Mouse (Mus musculus) bone marrow macrophage, adult 2 months (primary cell): ENCODE measurements at regions not wholly inside any gene's neighbourhood (a gene's known extent, or its start where the extent isn't known, plus 50 kb on each side); places are given as distances from the start of the nearest gene placed in this dataset.

Experiments used
- CTCF ChIP-seq: IDR thresholded peaks from 2 replicates; pipeline ENCODE4 v1.5.1; 2012; ENCODE audit warnings: low read depth, mild to moderate bottlenecking, low read length, moderate library complexity
- POLR2A ChIP-seq: IDR thresholded peaks from 2 replicates; pipeline ENCODE4 v1.6.1; 2012; ENCODE audit warnings: mild to moderate bottlenecking, low read depth, low read length, borderline replicate concordance

DNA sequence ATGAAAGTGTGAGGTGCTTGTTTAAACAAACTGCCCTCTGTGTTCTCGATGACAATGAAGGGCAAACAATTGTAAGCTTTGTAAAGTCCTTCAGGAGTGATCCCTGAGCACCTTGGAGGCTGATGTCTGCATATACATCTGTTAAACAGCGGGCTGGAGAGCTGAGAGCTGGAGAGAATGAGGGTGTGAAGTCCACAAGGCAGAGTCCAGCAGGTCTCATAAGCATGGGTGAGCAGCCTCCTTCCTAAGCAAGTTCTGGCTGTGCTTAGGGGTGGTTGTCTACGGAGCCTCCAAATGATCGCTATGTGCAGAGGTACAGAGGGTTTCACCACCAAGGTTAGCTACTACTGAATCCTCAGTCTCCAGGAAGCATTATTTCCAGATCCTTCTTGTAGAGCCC, 350.2 kb downstream of the Ankrd50 start:
- TF ChIP-seq POLR2A: no peak
- no peak for TF ChIP-seq CTCF
